Mouse (Mus musculus): Measurements from ENCODE around the gene Mtmr2. TPM values are rescaled to one million over a fixed set of nuclear protein-coding genes. Genes with fewer than 3 reads are reported as not detected.
"Not testable (repeated sequence)": the region's sequence is repeated elsewhere in the genome, so short reads cannot be mapped to it uniquely, and the experiment has no call there.

The Mtmr2 gene
- 65.7 and 70.4 TPM in 2 replicates for polyA plus RNA-seq (2015; fragmentation: Nextera tagmentation; extraction: Ambion mirVana)

- H3K36me3 ChIP-seq (ENCODE audit: control insufficient read depth, insufficient read depth, low read length), result no peaks in the 10 kb centered on the region
- H3K9me3 ChIP-seq (replicated peaks; ENCODE audit: control insufficient read depth, low read length), result peaks cover under 1% of the 10 kb centered on the region; the same call in 1 of the 2 replicates
- ATAC-seq (ENCODE audit: insufficient read depth, low FRiP score), result no peak
- peak within 1 kb of the TSS; percentile 95 for H3K4me3 ChIP-seq (replicated peaks; ENCODE audit: low read length)
- peak within 1 kb of the TSS; percentile 96 for H3K27ac ChIP-seq (ENCODE audit: low read length)
- H3K4me2 ChIP-seq (ENCODE audit: low read depth, low read length), result peak within 1 kb of the TSS; percentile 87
- H3K27me3 ChIP-seq (ENCODE audit: control insufficient read depth, insufficient read depth, low read length), result no peaks in the 10 kb centered on the region
- WGBS, result 37% methylated on average over 2 of the region's 2 CpGs
- peaks cover 7% of the 10 kb centered on the region for H3K4me1 ChIP-seq (ENCODE audit: control insufficient read depth, insufficient read depth, low read length)
- peak within 1 kb of the TSS; percentile 100 for H3K9ac ChIP-seq (ENCODE audit: low read length)
Measured at GRCm38 (mm10) chr9:13748404-13748797, at the start of gene Mtmr2. Gene Mtmr2 (plus strand): TSS chr9:13748410.

- H3K4me1 ChIP-seq (ENCODE audit: control insufficient read depth, insufficient read depth, low read length), result peaks cover 14% of the 10 kb centered on the region
- WGBS, result 65% methylated on average over 14 of the region's 14 CpGs
- H3K36me3 ChIP-seq (ENCODE audit: control insufficient read depth, insufficient read depth, low read length), result peaks cover 6% of the 10 kb centered on the region; the same call in 1 of the 2 replicates
- no peak overlapping the region for H3K9ac ChIP-seq (ENCODE audit: low read length)
- no peaks in the 10 kb centered on the region for H3K27me3 ChIP-seq (ENCODE audit: control insufficient read depth, insufficient read depth, low read length)
- no peak overlapping the region for H3K4me2 ChIP-seq (ENCODE audit: low read depth, low read length)
- no peaks in the 10 kb centered on the region for H3K9me3 ChIP-seq (replicated peaks; ENCODE audit: control insufficient read depth, low read length)
- ATAC-seq (ENCODE audit: insufficient read depth, low FRiP score), result no peak
- H3K4me3 ChIP-seq (replicated peaks; ENCODE audit: low read length), result no peak overlapping the region
- no peak overlapping the region for H3K27ac ChIP-seq (ENCODE audit: low read length)
Measured at GRCm38 (mm10) chr9:13699061-13699780, 49.0 kb upstream of the Mtmr2 start.

DNA sequence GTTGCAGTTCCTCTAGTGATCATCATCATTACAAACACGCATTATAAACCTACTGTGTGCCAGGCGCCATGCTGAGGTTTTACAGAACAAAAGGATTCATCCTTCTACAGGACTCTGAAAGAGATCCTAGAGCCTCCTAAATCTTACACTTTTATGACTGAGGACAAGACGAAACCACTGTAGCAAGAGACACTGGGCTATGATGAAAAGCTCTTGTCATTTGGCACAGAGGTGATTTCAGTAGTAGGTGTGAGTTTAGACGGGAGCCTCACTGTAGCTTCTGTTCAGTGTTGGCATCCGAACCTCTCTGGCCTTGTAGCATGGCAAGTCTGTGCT, 48.5 kb upstream of the Mtmr2 start:
- no peaks in the 10 kb centered on the region for H3K9me3 ChIP-seq (replicated peaks; ENCODE audit: control insufficient read depth, low read length)

DNA sequence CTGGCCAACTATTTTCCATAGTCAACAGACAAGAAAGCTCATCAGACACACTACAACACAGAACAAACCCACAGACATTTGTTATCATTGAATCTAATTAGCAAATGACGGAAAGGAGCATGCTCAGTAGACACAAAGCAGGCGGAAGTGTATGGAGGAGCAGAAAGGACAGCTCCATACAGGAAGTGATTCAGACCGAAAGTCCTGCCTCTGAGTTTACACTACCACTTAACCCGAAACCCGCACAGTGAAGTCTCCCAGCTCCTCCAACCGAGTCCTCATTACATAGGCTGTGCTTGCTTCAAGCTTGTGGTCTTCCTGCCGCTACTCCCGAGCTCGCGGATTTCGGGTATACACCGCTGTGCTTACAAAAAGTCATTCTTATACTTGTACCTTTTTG, 46.4 kb upstream of the Mtmr2 start:
- peaks cover 9% of the 10 kb centered on the region for H3K4me1 ChIP-seq (ENCODE audit: control insufficient read depth, insufficient read depth, low read length)
- no peaks in the 10 kb centered on the region for H3K9me3 ChIP-seq (replicated peaks; ENCODE audit: control insufficient read depth, low read length)
- H3K4me3 ChIP-seq (replicated peaks; ENCODE audit: low read length), result no peak overlapping the region
- no peak overlapping the region for H3K4me2 ChIP-seq (ENCODE audit: low read depth, low read length)
- peaks cover 10% of the 10 kb centered on the region; the same call in 1 of the 2 replicates for H3K36me3 ChIP-seq (ENCODE audit: control insufficient read depth, insufficient read depth, low read length)
- no peak for ATAC-seq (ENCODE audit: insufficient read depth, low FRiP score)
- H3K27ac ChIP-seq (ENCODE audit: low read length), result no peak overlapping the region
- 85% methylated on average over 12 of the region's 12 CpGs for WGBS
- H3K9ac ChIP-seq (ENCODE audit: low read length), result no peak overlapping the region
- H3K27me3 ChIP-seq (ENCODE audit: control insufficient read depth, insufficient read depth, low read length), result no peaks in the 10 kb centered on the region

More for the DNA sequence above, 48.5 kb upstream of the Mtmr2 start:
- no peaks in the 10 kb centered on the region for H3K27me3 ChIP-seq (ENCODE audit: control insufficient read depth, insufficient read depth, low read length)
- H3K4me1 ChIP-seq (ENCODE audit: control insufficient read depth, insufficient read depth, low read length), result peaks cover 10% of the 10 kb centered on the region
- ATAC-seq (ENCODE audit: insufficient read depth, low FRiP score), result no peak
- H3K4me2 ChIP-seq (ENCODE audit: low read depth, low read length), result no peak overlapping the region
- H3K9ac ChIP-seq (ENCODE audit: low read length), result no peak overlapping the region
- H3K4me3 ChIP-seq (replicated peaks; ENCODE audit: low read length), result no peak overlapping the region
- 84% methylated on average over 5 of the region's 5 CpGs for WGBS
- peaks cover 6% of the 10 kb centered on the region; the same call in 1 of the 2 replicates for H3K36me3 ChIP-seq (ENCODE audit: control insufficient read depth, insufficient read depth, low read length)
- no peak overlapping the region for H3K27ac ChIP-seq (ENCODE audit: low read length)

DNA sequence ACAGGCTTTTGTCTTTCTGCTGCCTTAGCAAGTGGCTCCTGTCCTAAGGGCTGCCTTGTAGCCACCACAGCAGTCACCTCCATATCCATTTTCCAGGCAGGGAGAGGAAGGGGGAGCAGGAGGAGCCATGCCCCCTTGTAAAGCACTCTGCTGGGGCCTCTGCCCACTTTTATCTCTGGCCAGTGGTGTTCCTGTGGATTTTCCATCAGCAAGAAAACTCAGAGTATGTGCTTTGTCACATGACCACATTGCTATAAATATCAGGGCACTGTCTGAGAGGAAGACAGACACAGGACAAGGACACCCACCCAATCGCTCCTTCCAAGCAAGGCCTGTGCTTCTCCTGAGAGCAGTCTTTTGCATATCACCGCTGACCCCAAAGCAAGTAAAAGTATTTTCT, 45.1 kb upstream of the Mtmr2 start:
- WGBS, result 81% methylated on average over 2 of the region's 2 CpGs
- H3K4me1 ChIP-seq (ENCODE audit: control insufficient read depth, insufficient read depth, low read length), result no peaks in the 10 kb centered on the region
- H3K4me2 ChIP-seq (ENCODE audit: low read depth, low read length), result no peak overlapping the region
- H3K9me3 ChIP-seq (replicated peaks; ENCODE audit: control insufficient read depth, low read length), result no peaks in the 10 kb centered on the region
- no peak for ATAC-seq (ENCODE audit: insufficient read depth, low FRiP score)
- peaks cover 10% of the 10 kb centered on the region; the same call in 1 of the 2 replicates for H3K36me3 ChIP-seq (ENCODE audit: control insufficient read depth, insufficient read depth, low read length)
- no peaks in the 10 kb centered on the region for H3K27me3 ChIP-seq (ENCODE audit: control insufficient read depth, insufficient read depth, low read length)
- no peak overlapping the region for H3K27ac ChIP-seq (ENCODE audit: low read length)
- H3K9ac ChIP-seq (ENCODE audit: low read length), result no peak overlapping the region
- no peak overlapping the region for H3K4me3 ChIP-seq (replicated peaks; ENCODE audit: low read length)

- Histone ChIP-seq H3K4me3 (replicated peaks; ENCODE audit: low read length) (no peak overlapping the region), H3K4me2 (ENCODE audit: low read depth, low read length) (no peak overlapping the region), H3K4me1 (ENCODE audit: control insufficient read depth, insufficient read depth, low read length) (no peaks in the 10 kb centered on the region), H3K27me3 (ENCODE audit: control insufficient read depth, insufficient read depth, low read length) (no peaks in the 10 kb centered on the region), H3K9me3 (replicated peaks; ENCODE audit: control insufficient read depth, low read length) (no peaks in the 10 kb centered on the region), H3K36me3 (ENCODE audit: control insufficient read depth, insufficient read depth, low read length) (peaks cover 10% of the 10 kb centered on the region; the same call in 1 of the 2 replicates), H3K9ac (ENCODE audit: low read length) (no peak overlapping the region), H3K27ac (ENCODE audit: low read length) (no peak overlapping the region)
- ATAC-seq (ENCODE audit: insufficient read depth, low FRiP score), result no peak
- WGBS, result 76% methylated on average over 4 of the region's 4 CpGs
Measured at GRCm38 (mm10) chr9:13704917-13705316, 43.3 kb upstream of the Mtmr2 start.

GRCm38 (mm10) chr9:13707066-13707555, 41.1 kb upstream of the Mtmr2 start:
- Histone ChIP-seq H3K4me3 (replicated peaks; ENCODE audit: low read length) (no peak overlapping the region), H3K4me1 (ENCODE audit: control insufficient read depth, insufficient read depth, low read length) (no peaks in the 10 kb centered on the region), H3K4me2 (ENCODE audit: low read depth, low read length) (no peak overlapping the region), H3K36me3 (ENCODE audit: control insufficient read depth, insufficient read depth, low read length) (peaks cover 10% of the 10 kb centered on the region; the same call in 1 of the 2 replicates), H3K9ac (ENCODE audit: low read length) (no peak overlapping the region), H3K27me3 (ENCODE audit: control insufficient read depth, insufficient read depth, low read length) (no peaks in the 10 kb centered on the region), H3K9me3 (replicated peaks; ENCODE audit: control insufficient read depth, low read length) (no peaks in the 10 kb centered on the region), H3K27ac (ENCODE audit: low read length) (no peak overlapping the region)
- WGBS, result 37% methylated on average over 3 of the region's 3 CpGs
- no peak for ATAC-seq (ENCODE audit: insufficient read depth, low FRiP score)

DNA sequence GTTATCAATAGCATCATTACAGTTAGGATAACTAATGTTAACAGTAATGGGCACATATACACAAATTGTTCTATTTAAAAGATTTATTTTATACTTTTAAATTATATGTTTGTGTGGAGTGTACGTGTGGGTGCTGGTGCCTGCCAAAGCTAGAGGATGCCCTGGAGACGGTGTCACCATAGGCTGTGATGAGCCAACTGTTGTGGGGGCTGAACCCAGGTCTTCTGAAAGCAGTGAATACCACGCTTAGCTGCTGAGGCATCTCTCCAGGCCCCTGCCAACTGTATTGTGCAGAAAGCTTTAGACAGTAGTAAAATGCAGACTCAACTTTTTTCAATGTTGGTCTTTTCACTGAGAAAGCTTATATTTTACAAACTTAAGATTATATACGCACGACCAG, 38.8 kb upstream of the Mtmr2 start:
- H3K9ac ChIP-seq (ENCODE audit: low read length), result no peak overlapping the region
- H3K9me3 ChIP-seq (replicated peaks; ENCODE audit: control insufficient read depth, low read length), result no peaks in the 10 kb centered on the region
- WGBS, result 80% methylated on average over 5 of the region's 5 CpGs
- H3K4me2 ChIP-seq (ENCODE audit: low read depth, low read length), result no peak overlapping the region
- H3K4me1 ChIP-seq (ENCODE audit: control insufficient read depth, insufficient read depth, low read length), result no peaks in the 10 kb centered on the region
- ATAC-seq (ENCODE audit: insufficient read depth, low FRiP score), result no peak
- no peak overlapping the region for H3K27ac ChIP-seq (ENCODE audit: low read length)
- H3K4me3 ChIP-seq (replicated peaks; ENCODE audit: low read length), result no peak overlapping the region
- H3K36me3 ChIP-seq (ENCODE audit: control insufficient read depth, insufficient read depth, low read length), result 0 out of 2 replicates have a peak, but pooled peaks cover 4% of the 10 kb centered on the region
- H3K27me3 ChIP-seq (ENCODE audit: control insufficient read depth, insufficient read depth, low read length), result no peaks in the 10 kb centered on the region

DNA sequence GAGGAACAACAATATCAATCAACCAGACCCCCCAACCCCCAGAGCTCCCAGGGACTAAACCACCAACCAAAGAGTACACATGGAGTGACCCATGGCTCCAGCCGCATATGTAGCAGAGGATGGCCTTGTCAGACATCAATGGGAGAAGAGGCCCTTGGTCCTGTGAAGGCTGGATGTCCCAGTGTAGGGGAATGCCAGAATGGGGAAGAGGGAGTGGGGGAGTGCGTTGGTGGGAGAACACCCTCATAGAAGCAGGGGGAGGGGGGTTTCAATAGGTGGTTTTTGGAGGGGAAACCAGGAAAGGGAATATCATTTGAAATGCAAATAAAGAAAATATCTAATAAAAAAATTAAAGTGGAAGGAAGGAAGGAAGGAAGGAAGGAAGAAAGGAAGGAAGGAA, 32.3 kb upstream of the Mtmr2 start:
- H3K4me3 ChIP-seq (replicated peaks; ENCODE audit: low read length); H3K9ac ChIP-seq (ENCODE audit: low read length); ATAC-seq (ENCODE audit: insufficient read depth, low FRiP score); H3K27ac ChIP-seq (ENCODE audit: low read length); H3K27me3 ChIP-seq (ENCODE audit: control insufficient read depth, insufficient read depth, low read length); H3K4me1 ChIP-seq (ENCODE audit: control insufficient read depth, insufficient read depth, low read length); H3K4me2 ChIP-seq (ENCODE audit: low read depth, low read length); H3K9me3 ChIP-seq (replicated peaks; ENCODE audit: control insufficient read depth, low read length); H3K36me3 ChIP-seq (ENCODE audit: control insufficient read depth, insufficient read depth, low read length): not testable (repeated sequence)
- 80% methylated on average over 2 of the region's 2 CpGs for WGBS

All from stomach, embryonic 16.5 days (tissue).